Mouse (Mus musculus) forebrain, embryonic 10.5 days (tissue): ENCODE measurements around the gene Nedd9. TPM values are rescaled to one million over a fixed set of nuclear protein-coding genes. Genes with fewer than 3 reads are reported as not detected.

Source experiments
- DNase-seq: peaks from one replicate; pipeline ENCODE4 v3.0.0-alpha.2; 2017; ENCODE audit warnings: low spot score; ENCODE audit errors: extremely low spot score
- H3K27ac ChIP-seq: fragments of 300-500 bp; sonication (generic); 2 replicates; pipeline ENCODE4 v1.5.1; 2016; ENCODE audit warnings: mild to moderate bottlenecking
- H3K27me3 ChIP-seq: fragments of 300-500 bp; sonication (generic); 2 replicates; pipeline ENCODE4 v1.6.1; 2016; ENCODE audit warnings: mild to moderate bottlenecking; ENCODE audit not compliant: poor library complexity, severe bottlenecking
- H3K36me3 ChIP-seq: fragments of 300-500 bp; sonication (generic); replicated peaks from 2 replicates; pipeline ENCODE4 v1.6.1; 2016; ENCODE audit warnings: mild to moderate bottlenecking, moderate library complexity
- H3K4me1 ChIP-seq: fragments of 300-500 bp; sonication (generic); 2 replicates; pipeline ENCODE4 v1.6.1; 2016
- H3K4me3 ChIP-seq: fragments of 300-500 bp; sonication (generic); 2 replicates; pipeline ENCODE4 v1.5.1; 2016; ENCODE audit warnings: mild to moderate bottlenecking, moderate library complexity
- H3K9me3 ChIP-seq: fragments of 300-500 bp; sonication (generic); 2 replicates; pipeline ENCODE4 v1.6.1; 2016; ENCODE audit warnings: mild to moderate bottlenecking, moderate library complexity
- WGBS: fragments of 180-500 bp; shearing (Covaris S2); methylation state at CpG from one replicate; pipeline ENCODE4 v1.1.7; 2016; 5-methylcytosine and 5-hydroxymethylcytosine counted together
- polyA plus RNA-seq: library from polyadenylated mRNA; unstranded; fragments of >200 nt; fragmentation: Nextera tagmentation; extraction: Ambion mirVana; gene quantifications from 2 replicates; pipeline ENCODE4 v1.2.1, GENCODE M21; 2016

Nedd9 gene
- polyA plus RNA-seq, 1 experiment from 2014 or later: 18.4 TPM

DNA sequence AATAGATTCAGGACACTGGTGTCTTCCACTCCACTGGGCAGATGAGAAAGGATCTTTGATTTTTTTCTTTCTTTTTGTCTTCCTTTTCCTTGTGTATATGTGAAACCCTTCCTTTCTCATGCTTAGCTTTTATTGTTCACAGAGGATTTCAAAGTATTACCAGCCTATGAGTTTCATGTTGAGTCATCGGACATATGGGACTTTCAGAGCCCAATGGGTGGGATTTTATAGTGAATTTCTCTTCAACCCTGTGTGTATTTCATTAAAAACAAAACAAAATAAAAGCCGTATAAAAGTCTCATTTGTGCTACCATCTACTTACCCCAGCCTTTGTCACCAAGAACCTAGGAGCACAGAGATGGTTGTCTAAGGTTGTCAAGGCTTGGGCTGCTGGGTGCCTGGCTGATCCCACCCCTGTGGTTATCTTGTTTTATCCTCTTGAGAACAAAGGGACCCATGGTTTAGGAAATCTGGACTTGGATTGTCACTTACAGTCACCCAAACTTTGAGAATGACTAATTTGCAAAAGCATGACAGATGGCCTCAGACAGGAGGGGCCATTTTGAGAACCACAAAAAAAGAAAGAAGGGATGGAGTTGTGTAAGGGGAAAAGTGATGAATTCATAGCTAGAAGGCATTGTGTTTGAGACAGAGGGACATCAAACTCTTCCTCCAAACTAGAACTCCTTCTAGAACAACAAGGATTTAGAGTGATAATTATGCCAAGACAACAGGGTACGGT is 41.9 kb downstream of the Nedd9 start:
- Histone ChIP-seq H3K36me3 (no peaks in the 10 kb centered on the region), H3K27ac (no peak overlapping the region), H3K4me3 (no peak overlapping the region), H3K27me3 (no peaks in the 10 kb centered on the region), H3K4me1 (peaks cover 11% of the 10 kb centered on the region), H3K9me3 (no peaks in the 10 kb centered on the region)
- no peak for DNase-seq
- 92% methylated on average over 3 of the region's 3 CpGs for WGBS

DNA sequence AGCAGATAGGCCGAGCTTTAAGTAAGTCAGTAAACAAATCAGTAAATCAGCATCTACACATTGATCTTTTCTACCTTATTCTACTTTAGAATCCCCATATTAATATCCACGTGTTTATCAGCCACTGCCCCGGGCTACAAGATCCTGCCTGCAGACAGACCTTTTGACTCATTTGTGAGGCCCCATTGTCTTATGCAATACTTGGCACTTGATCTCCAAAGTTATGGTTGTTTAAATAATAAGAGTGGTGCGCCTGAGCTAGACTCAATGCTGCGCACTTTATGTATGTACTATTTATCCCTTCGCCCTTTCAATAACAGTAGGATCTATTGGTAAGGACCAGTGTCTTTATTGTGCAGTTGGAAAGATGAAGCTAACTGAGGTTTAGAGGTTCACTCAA is 42.9 kb downstream of the Nedd9 start:
- H3K36me3 ChIP-seq: no peaks in the 10 kb centered on the region
- peaks cover 11% of the 10 kb centered on the region for H3K4me1 ChIP-seq
- H3K4me3 ChIP-seq: no peak overlapping the region
- H3K9me3 ChIP-seq: no peaks in the 10 kb centered on the region
- 92% methylated on average over 6 of the region's 6 CpGs for WGBS
- H3K27me3 ChIP-seq: no peaks in the 10 kb centered on the region
- H3K27ac ChIP-seq: no peak overlapping the region
- DNase-seq: no peak

- H3K36me3 ChIP-seq: no peaks in the 10 kb centered on the region
- H3K4me3 ChIP-seq: no peak overlapping the region
- no peaks in the 10 kb centered on the region for H3K27me3 ChIP-seq
- WGBS: 83% methylated on average over 4 of the region's 4 CpGs
- no peak for DNase-seq
- H3K27ac ChIP-seq: no peak overlapping the region
- H3K4me1 ChIP-seq: peaks cover 11% of the 10 kb centered on the region
- no peaks in the 10 kb centered on the region for H3K9me3 ChIP-seq
These were observed 45.0 kb downstream of the Nedd9 start for GRCm38 (mm10) chr13:41442145-41442544.

- Histone ChIP-seq H3K27me3 (no peaks in the 10 kb centered on the region), H3K4me3 (no peak overlapping the region), H3K4me1 (peaks cover 11% of the 10 kb centered on the region), H3K36me3 (no peaks in the 10 kb centered on the region), H3K27ac (no peak overlapping the region), H3K9me3 (no peaks in the 10 kb centered on the region)
- WGBS: 95% methylated on average over 1 of the region's 1 CpGs
- DNase-seq: no peak
These were observed 47.0 kb downstream of the Nedd9 start for GRCm38 (mm10) chr13:41440205-41440604.

DNA sequence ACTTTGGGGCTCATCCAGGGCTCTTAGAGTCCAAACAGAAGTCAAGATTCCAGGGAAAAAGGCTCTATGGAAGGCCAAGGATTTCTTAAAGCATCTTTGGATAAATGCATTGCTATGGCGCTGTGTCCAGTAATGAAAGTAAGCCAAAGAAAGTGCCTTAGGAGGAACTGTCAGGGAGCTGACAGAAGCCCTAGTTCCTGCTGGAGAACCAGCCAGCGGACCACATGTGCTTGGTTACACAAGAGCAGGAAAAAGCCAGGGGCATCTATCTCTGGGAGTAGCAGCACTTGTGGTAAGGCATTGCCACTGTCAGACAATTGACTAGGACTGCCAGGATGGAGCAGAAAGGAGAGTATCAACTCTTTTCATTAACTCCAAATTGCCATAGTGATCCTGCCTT is 49.8 kb downstream of the Nedd9 start:
- no peak overlapping the region for H3K27ac ChIP-seq
- H3K4me1 ChIP-seq: peaks cover 7% of the 10 kb centered on the region
- no peak overlapping the region for H3K4me3 ChIP-seq
- DNase-seq: no peak
- H3K27me3 ChIP-seq: no peaks in the 10 kb centered on the region
- 92% methylated on average over 2 of the region's 2 CpGs for WGBS
- H3K36me3 ChIP-seq: no peaks in the 10 kb centered on the region
- H3K9me3 ChIP-seq: no peaks in the 10 kb centered on the region

- no peak overlapping the region for H3K4me3 ChIP-seq
- H3K4me1 ChIP-seq: no peaks in the 10 kb centered on the region
- no peaks in the 10 kb centered on the region for H3K36me3 ChIP-seq
- H3K27me3 ChIP-seq: no peaks in the 10 kb centered on the region
- DNase-seq: no peak
- 80% methylated on average over 5 of the region's 5 CpGs for WGBS
- no peak overlapping the region for H3K27ac ChIP-seq
- H3K9me3 ChIP-seq: no peaks in the 10 kb centered on the region
These were observed 50.4 kb downstream of the Nedd9 start for GRCm38 (mm10) chr13:41436731-41437130.

GRCm38 (mm10) chr13:41433201-41433600 is 54.0 kb downstream of the Nedd9 start:
- Histone ChIP-seq H3K4me3 (no peak overlapping the region), H3K27ac (no peak overlapping the region), H3K4me1 (no peaks in the 10 kb centered on the region), H3K27me3 (no peaks in the 10 kb centered on the region), H3K9me3 (no peaks in the 10 kb centered on the region), H3K36me3 (no peaks in the 10 kb centered on the region)
- WGBS: 84% methylated on average over 6 of the region's 6 CpGs
- no peak for DNase-seq

GRCm38 (mm10) chr13:41431795-41432194 is 55.4 kb downstream of the Nedd9 start:
- H3K4me3 ChIP-seq: no peak overlapping the region
- WGBS: 84% methylated on average over 3 of the region's 3 CpGs
- H3K27ac ChIP-seq: no peak overlapping the region
- H3K4me1 ChIP-seq: no peaks in the 10 kb centered on the region
- no peak for DNase-seq
- no peaks in the 10 kb centered on the region for H3K36me3 ChIP-seq
- no peaks in the 10 kb centered on the region for H3K27me3 ChIP-seq
- no peaks in the 10 kb centered on the region for H3K9me3 ChIP-seq

GRCm38 (mm10) chr13:41427046-41427445 is 60.1 kb downstream of the Nedd9 start:
- Histone ChIP-seq H3K27ac (no peak overlapping the region), H3K36me3 (no peaks in the 10 kb centered on the region), H3K9me3 (no peaks in the 10 kb centered on the region), H3K4me1 (no peaks in the 10 kb centered on the region), H3K27me3 (no peaks in the 10 kb centered on the region), H3K4me3 (no peak overlapping the region)
- DNase-seq: no peak
- WGBS: 90% methylated on average over 3 of the region's 3 CpGs

DNA sequence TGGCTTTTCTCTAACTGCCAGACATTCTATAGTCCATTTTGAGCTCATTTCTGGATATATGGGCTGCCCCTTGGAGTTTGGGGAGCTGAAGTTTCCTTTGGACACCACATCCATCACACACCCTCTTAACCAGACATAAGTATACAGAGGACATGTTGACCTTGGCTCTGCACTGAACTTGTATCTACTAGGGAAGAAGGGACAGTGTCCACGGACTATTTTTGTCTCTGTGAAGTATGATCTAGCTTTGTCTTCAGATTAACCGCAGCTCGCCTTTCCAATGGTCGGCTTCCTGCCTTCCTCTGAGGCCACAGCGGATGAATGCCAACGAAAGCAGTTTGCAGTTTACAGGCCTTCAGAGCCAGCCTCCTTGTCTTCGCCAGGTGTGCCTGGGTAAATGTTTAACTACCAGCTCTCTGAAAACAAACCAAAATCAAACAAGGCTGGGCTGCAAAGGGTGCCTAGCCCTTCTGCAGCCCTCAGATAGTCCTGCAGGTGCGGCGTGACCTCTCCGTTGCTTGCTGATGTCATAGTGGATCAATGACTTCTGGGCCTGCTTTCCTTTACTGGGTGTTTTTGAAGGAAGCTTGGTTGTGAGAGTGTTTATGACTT is 63.6 kb downstream of the Nedd9 start:
- 92% methylated on average over 10 of the region's 10 CpGs for WGBS
- Histone ChIP-seq H3K27ac (no peak overlapping the region), H3K4me3 (no peak overlapping the region), H3K27me3 (no peaks in the 10 kb centered on the region), H3K36me3 (no peaks in the 10 kb centered on the region), H3K4me1 (no peaks in the 10 kb centered on the region), H3K9me3 (no peaks in the 10 kb centered on the region)
- no peak for DNase-seq

DNA sequence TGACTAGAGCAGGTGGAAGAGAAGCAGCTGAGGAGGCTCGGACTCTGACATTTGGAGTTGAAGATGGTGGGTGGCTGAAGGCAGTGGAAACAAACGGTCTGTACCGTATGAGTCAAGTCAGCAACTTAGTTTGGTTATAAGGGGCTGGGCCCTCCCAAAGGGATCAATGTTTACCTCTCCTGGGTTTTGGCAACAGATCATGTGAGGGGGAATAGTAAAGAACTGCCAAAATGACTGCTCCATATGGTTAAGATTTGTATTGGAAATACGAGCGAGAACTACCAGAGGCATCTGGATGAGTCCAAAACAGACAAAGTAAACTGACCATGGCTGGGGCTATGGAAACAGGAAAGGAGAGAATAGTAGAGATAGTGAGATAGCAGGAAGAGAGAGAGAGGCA is 64.6 kb downstream of the Nedd9 start:
- Histone ChIP-seq H3K4me1 (no peaks in the 10 kb centered on the region), H3K4me3 (no peak overlapping the region), H3K9me3 (no peaks in the 10 kb centered on the region), H3K27ac (no peak overlapping the region), H3K27me3 (no peaks in the 10 kb centered on the region), H3K36me3 (no peaks in the 10 kb centered on the region)
- no peak for DNase-seq
- 90% methylated on average over 5 of the region's 5 CpGs for WGBS

GRCm38 (mm10) chr13:41420376-41420775 is 66.8 kb downstream of the Nedd9 start:
- Histone ChIP-seq H3K9me3 (no peaks in the 10 kb centered on the region), H3K36me3 (no peaks in the 10 kb centered on the region), H3K4me3 (no peak overlapping the region), H3K27ac (no peak overlapping the region), H3K4me1 (0 out of 2 replicates have a peak, but pooled peaks cover 3% of the 10 kb centered on the region), H3K27me3 (no peaks in the 10 kb centered on the region)
- 90% methylated on average over 4 of the region's 4 CpGs for WGBS
- DNase-seq: no peak

- Histone ChIP-seq H3K4me1 (0 out of 2 replicates have a peak, but pooled peaks cover 3% of the 10 kb centered on the region), H3K4me3 (no peak overlapping the region), H3K9me3 (peaks cover 3% of the 10 kb centered on the region; the same call in 1 of the 2 replicates), H3K36me3 (no peaks in the 10 kb centered on the region), H3K27me3 (no peaks in the 10 kb centered on the region), H3K27ac (no peak overlapping the region)
- no peak for DNase-seq
- WGBS: 88% methylated on average over 13 of the region's 13 CpGs
These were observed 68.8 kb downstream of the Nedd9 start for GRCm38 (mm10) chr13:41418198-41418869.
